8 mouse cellular contexts compared by ENCODE assay signal in the genomic region with DNA sequence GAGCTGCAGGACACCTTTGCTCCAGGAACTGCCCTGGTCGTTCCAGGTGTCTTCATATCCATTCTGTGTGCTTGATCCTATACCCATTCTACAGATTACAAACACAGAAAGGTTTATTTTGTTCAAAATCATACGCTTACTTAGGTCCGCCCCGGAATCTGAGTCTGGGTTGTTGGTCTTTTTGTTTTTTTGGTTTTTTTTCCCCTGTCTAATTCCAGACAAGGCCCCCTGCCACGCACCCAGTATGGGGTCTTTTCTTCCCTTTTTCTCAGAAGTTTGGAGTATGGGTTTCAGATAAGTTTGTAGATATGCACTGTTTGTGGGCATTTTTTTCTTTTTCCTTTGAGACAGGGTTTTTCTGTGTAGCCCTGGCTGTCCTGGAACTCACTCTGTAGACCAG. TPM values are rescaled to one million over a fixed set of nuclear protein-coding genes. Genes with fewer than 3 reads are reported as not detected.
DNase-seq lines count a peak whose midpoint lies in the region; ATAC-seq lines count a peak whose summit lies in the region.

No protein-coding gene starts in this region.

- peak overlapping the region; percentile 87 for H3K9ac ChIP-seq in kidney, embryonic 15.5 days
- peak overlapping the region; percentile 92 for H3K9ac ChIP-seq in hindbrain, embryonic 13.5 days
- H3K9ac ChIP-seq in midbrain, embryonic 14.5 days (replicated peaks; ENCODE audit: low read length): peak overlapping the region; percentile 70

- H3K4me3 ChIP-seq in kidney, embryonic 15.5 days (replicated peaks): peak overlapping the region; percentile 78
- peak overlapping the region; percentile 79 for H3K4me3 ChIP-seq in brown adipose tissue, adult 24 weeks (ENCODE audit: insufficient read depth, low read depth, low read length)
- H3K4me3 ChIP-seq in hindbrain, embryonic 13.5 days: peak overlapping the region; percentile 83
- H3K4me3 ChIP-seq in midbrain, embryonic 14.5 days (replicated peaks; ENCODE audit: low read depth, low read length): peak overlapping the region; percentile 68

- no peak for ATAC-seq in kidney, embryonic 15.5 days (replicated peaks; ENCODE audit: low FRiP score)
- no peak for ATAC-seq in hindbrain, embryonic 13.5 days (ENCODE audit: low FRiP score)
- ATAC-seq in midbrain, embryonic 14.5 days (ENCODE audit: low FRiP score, low TSS enrichment): no peak

- H3K4me1 ChIP-seq in kidney, embryonic 15.5 days: peaks cover 11% of the 10 kb centered on the region
- H3K4me1 ChIP-seq in brown adipose tissue, adult 24 weeks (ENCODE audit: control insufficient read depth, insufficient read depth, insufficient read length, low read length): no peaks in the 10 kb centered on the region
- H3K4me1 ChIP-seq in hindbrain, embryonic 13.5 days (replicated peaks): peaks cover 26% of the 10 kb centered on the region
- peaks cover 14% of the 10 kb centered on the region for H3K4me1 ChIP-seq in midbrain, embryonic 14.5 days (ENCODE audit: control insufficient read depth, insufficient read depth, low read length)

- no peaks in the 10 kb centered on the region for H3K27me3 ChIP-seq in kidney, embryonic 15.5 days
- no peaks in the 10 kb centered on the region for H3K27me3 ChIP-seq in hindbrain, embryonic 13.5 days
- no peaks in the 10 kb centered on the region for H3K27me3 ChIP-seq in midbrain, embryonic 14.5 days (ENCODE audit: control insufficient read depth, insufficient read depth, low read length)

- H3K36me3 ChIP-seq in kidney, embryonic 15.5 days: peaks cover 48% of the 10 kb centered on the region
- H3K36me3 ChIP-seq in hindbrain, embryonic 13.5 days: peaks cover 42% of the 10 kb centered on the region
- peaks cover 41% of the 10 kb centered on the region for H3K36me3 ChIP-seq in midbrain, embryonic 14.5 days (ENCODE audit: control insufficient read depth, insufficient read depth, low read length)

- H3K4me2 ChIP-seq in kidney, embryonic 15.5 days: peak overlapping the region; percentile 77
- H3K4me2 ChIP-seq in hindbrain, embryonic 13.5 days: peak overlapping the region; percentile 77
- peak overlapping the region; percentile 78 for H3K4me2 ChIP-seq in midbrain, embryonic 14.5 days (ENCODE audit: low read length)

- WGBS in kidney, embryonic 15.5 days: 10% methylated on average over 5 of the region's 5 CpGs
- WGBS in hindbrain, embryonic 13.5 days: 7% methylated on average over 5 of the region's 5 CpGs
- WGBS in midbrain, embryonic 14.5 days: 8% methylated on average over 5 of the region's 5 CpGs

- DNase-seq in kidney, adult 11 months: no peak
- DNase-seq in midbrain, embryonic 14.5 days: no peak
- DNase-seq in right cerebral cortex, adult 2 months (ENCODE audit: low spot score in 2 of 2): no peak
- DNase-seq in adrenal gland, postnatal 4 days (ENCODE audit: low spot score in 2 of 2): no peak
- DNase-seq in right cerebral cortex, postnatal 36 days (ENCODE audit: low spot score in 2 of 2): no peak

- H3K9me3 ChIP-seq in kidney, embryonic 15.5 days (replicated peaks): no peaks in the 10 kb centered on the region
- H3K9me3 ChIP-seq in hindbrain, embryonic 13.5 days: no peaks in the 10 kb centered on the region
- no peaks in the 10 kb centered on the region for H3K9me3 ChIP-seq in midbrain, embryonic 14.5 days (ENCODE audit: control insufficient read depth, low read length)

- H3K27ac ChIP-seq in kidney, embryonic 15.5 days: peak overlapping the region; percentile 98
- H3K27ac ChIP-seq in brown adipose tissue, adult 24 weeks (replicated peaks; ENCODE audit: low read depth, low read length): no peak overlapping the region
- H3K27ac ChIP-seq in hindbrain, embryonic 13.5 days: peak overlapping the region; percentile 97
- peak overlapping the region; percentile 86 for H3K27ac ChIP-seq in midbrain, embryonic 14.5 days (replicated peaks; ENCODE audit: low read depth, low read length)

RNA-seq across cellular contexts. Expression of a gene that starts 0.7 kb away (rescaled TPM):
- 57.6 and 63.6 TPM in 2 replicates for polyA plus RNA-seq in kidney, embryonic 15.5 days (2015; fragmentation: Nextera tagmentation; extraction: Ambion mirVana)
- 8.5 and 14.2 TPM in 2 replicates for polyA plus RNA-seq in brown adipose tissue, adult 24 weeks (2012; ENCODE audit: insufficient read depth, insufficient read length, missing spikeins)
- 131 and 132 TPM in 2 replicates for polyA plus RNA-seq in hindbrain, embryonic 13.5 days (2015; fragmentation: Nextera tagmentation; extraction: Ambion mirVana)
- polyA plus RNA-seq in midbrain, embryonic 14.5 days (2014; fragmentation: Nextera tagmentation; extraction: Ambion mirVana): 155 and 164 TPM in 2 replicates
- total RNA-seq in adrenal gland, postnatal 4 days (2021): 10 to 100 TPM; 43.4 to 45.3 TPM

RNA-seq across cellular contexts. Expression of a gene that starts 1.2 kb away (rescaled TPM):
- polyA plus RNA-seq in kidney, embryonic 15.5 days (2015; fragmentation: Nextera tagmentation; extraction: Ambion mirVana): 69.7 and 74.6 TPM in 2 replicates
- polyA plus RNA-seq in brown adipose tissue, adult 24 weeks (2012; ENCODE audit: insufficient read depth, insufficient read length, missing spikeins): 13.9 and 15.7 TPM in 2 replicates
- 48.3 and 50.2 TPM in 2 replicates for polyA plus RNA-seq in hindbrain, embryonic 13.5 days (2015; fragmentation: Nextera tagmentation; extraction: Ambion mirVana)
- polyA plus RNA-seq in midbrain, embryonic 14.5 days (2014; fragmentation: Nextera tagmentation; extraction: Ambion mirVana): 43.1 and 43.9 TPM in 2 replicates
- 10 to 100 TPM; 34.9 to 41.1 TPM for total RNA-seq in adrenal gland, postnatal 4 days (2021)

RNA-seq across cellular contexts. Expression of a gene that starts 18.7 kb away (rescaled TPM):
- polyA plus RNA-seq in kidney, embryonic 15.5 days (2015; fragmentation: Nextera tagmentation; extraction: Ambion mirVana): 218 and 230 TPM in 2 replicates
- polyA plus RNA-seq in brown adipose tissue, adult 24 weeks (2012; ENCODE audit: insufficient read depth, insufficient read length, missing spikeins): 101 and 111 TPM in 2 replicates
- 297 and 305 TPM in 2 replicates for polyA plus RNA-seq in hindbrain, embryonic 13.5 days (2015; fragmentation: Nextera tagmentation; extraction: Ambion mirVana)
- 324 and 331 TPM in 2 replicates for polyA plus RNA-seq in midbrain, embryonic 14.5 days (2014; fragmentation: Nextera tagmentation; extraction: Ambion mirVana)
- total RNA-seq in adrenal gland, postnatal 4 days (2021): 100 to 1,000 TPM; 127 to 134 TPM

RNA-seq across cellular contexts. Expression of a gene that starts 18.8 kb away (rescaled TPM):
- polyA plus RNA-seq in kidney, embryonic 15.5 days (2015; fragmentation: Nextera tagmentation; extraction: Ambion mirVana): 131 and 169 TPM in 2 replicates
- 158 and 247 TPM in 2 replicates for polyA plus RNA-seq in brown adipose tissue, adult 24 weeks (2012; ENCODE audit: insufficient read depth, insufficient read length, missing spikeins)
- 159 and 173 TPM in 2 replicates for polyA plus RNA-seq in hindbrain, embryonic 13.5 days (2015; fragmentation: Nextera tagmentation; extraction: Ambion mirVana)
- polyA plus RNA-seq in midbrain, embryonic 14.5 days (2014; fragmentation: Nextera tagmentation; extraction: Ambion mirVana): 62.1 and 196 TPM in 2 replicates
- 100 to 1,000 TPM; 164 to 180 TPM for total RNA-seq in adrenal gland, postnatal 4 days (2021)

RNA-seq across cellular contexts. Expression of a gene that starts 18.8 kb away (rescaled TPM):
- polyA plus RNA-seq in kidney, embryonic 15.5 days (2015; fragmentation: Nextera tagmentation; extraction: Ambion mirVana): 9.6 and 11.9 TPM in 2 replicates
- polyA plus RNA-seq in brown adipose tissue, adult 24 weeks (2012; ENCODE audit: insufficient read depth, insufficient read length, missing spikeins): 6.3 and 6.9 TPM in 2 replicates
- polyA plus RNA-seq in hindbrain, embryonic 13.5 days (2015; fragmentation: Nextera tagmentation; extraction: Ambion mirVana): 21.0 and 23.9 TPM in 2 replicates
- 18.5 and 27.1 TPM in 2 replicates for polyA plus RNA-seq in midbrain, embryonic 14.5 days (2014; fragmentation: Nextera tagmentation; extraction: Ambion mirVana)
- total RNA-seq in adrenal gland, postnatal 4 days (2021): 1 to 10 TPM; 4.9 to 5.4 TPM
